Mouse (Mus musculus): Measurements from ENCODE around the gene Aifm2.

GRCm38 (mm10) chr10:61693563-61693962, 21.5 kb upstream of the Aifm2 start:
- TF ChIP-seq POLR2A (IDR thresholded peaks at IDR 0.05; ENCODE audit: borderline replicate concordance, extremely low read depth, insufficient read depth, insufficient read length, poor library complexity, severe bottlenecking): no peak
- no peak for TF ChIP-seq CTCF (IDR thresholded peaks at IDR 0.05; ENCODE audit: borderline replicate concordance, extremely low read depth, insufficient read depth, insufficient read length)
